Mouse (Mus musculus): ENCODE measurements at regions not wholly inside any gene's neighbourhood (a gene's known extent, or its start where the extent isn't known, plus 50 kb on each side); places are given as distances from the start of the nearest gene placed in this dataset.

DNA sequence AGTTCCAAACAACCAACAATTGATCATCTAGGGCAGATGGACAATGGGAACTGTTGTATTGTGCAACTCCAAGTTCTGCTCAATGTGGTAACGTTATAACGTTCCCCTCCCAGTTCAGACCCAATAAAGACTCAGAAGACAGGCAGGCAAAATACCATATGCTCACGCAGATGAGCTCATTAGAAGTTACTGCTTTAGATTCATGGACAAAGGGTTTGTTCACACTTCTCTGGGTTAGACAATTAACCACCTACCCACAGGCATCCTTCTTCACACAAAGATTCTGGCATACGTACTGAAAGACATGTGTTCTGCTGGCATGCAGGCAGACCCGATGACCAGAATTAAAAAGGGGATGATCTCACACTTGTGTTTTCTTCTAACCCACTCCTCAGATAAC, 130.0 kb downstream of the Polr2m start:
- Histone ChIP-seq H3K27ac (no peak overlapping the region), H3K9ac (no peak overlapping the region), H3K9me3 (no peaks in the 10 kb centered on the region), H3K4me1 (no peaks in the 10 kb centered on the region), H3K27me3 (no peaks in the 10 kb centered on the region), H3K4me2 (replicated peaks) (no peak overlapping the region), H3K4me3 (no peak overlapping the region), H3K36me3 (no peaks in the 10 kb centered on the region)
- ATAC-seq (ENCODE audit: insufficient number of reproducible peaks, insufficient read depth, low FRiP score, low TSS enrichment), result no peak
- 87% methylated on average over 5 of the region's 5 CpGs for WGBS

Data from embryonic facial prominence, embryonic 12.5 days (tissue).